Mouse (Mus musculus) liver, embryonic 12.5 days (tissue): ENCODE measurements at regions not wholly inside any gene's neighbourhood (a gene's known extent, or its start where the extent isn't known, plus 50 kb on each side); places are given as distances from the start of the nearest gene placed in this dataset.

ENCODE experiments used
- ATAC-seq: fragments of 200-750 bp; cut with Nextera tagmentation; 2 replicates; pipeline ENCODE4 v1.8.0; 2017; ENCODE audit warnings: moderate number of reproducible peaks, mild to moderate bottlenecking, moderate library complexity
- H3K27ac ChIP-seq: fragments of 300-500 bp; sonication (generic); 2 replicates; pipeline ENCODE4 v1.5.1; 2016; ENCODE audit warnings: mild to moderate bottlenecking
- H3K27me3 ChIP-seq: fragments of 300-500 bp; sonication (generic); replicated peaks from 2 replicates; pipeline ENCODE4 v1.6.1; 2016; ENCODE audit warnings: mild to moderate bottlenecking, moderate library complexity
- H3K36me3 ChIP-seq: fragments of 300-500 bp; sonication (generic); 2 replicates; pipeline ENCODE4 v1.6.1; 2016; ENCODE audit warnings: mild to moderate bottlenecking, moderate library complexity
- H3K4me1 ChIP-seq: fragments of 300-500 bp; sonication (generic); 2 replicates; pipeline ENCODE4 v1.6.1; 2016
- H3K4me2 ChIP-seq: fragments of 300-500 bp; sonication (generic); 2 replicates; pipeline ENCODE4 v1.6.1; 2016; ENCODE audit warnings: mild to moderate bottlenecking, moderate library complexity
- H3K4me3 ChIP-seq: fragments of 300-500 bp; sonication (generic); 2 replicates; pipeline ENCODE4 v1.5.1; 2016; ENCODE audit warnings: mild to moderate bottlenecking, moderate library complexity
- H3K9ac ChIP-seq: fragments of 300-500 bp; sonication (generic); 2 replicates; pipeline ENCODE4 v1.6.1; 2016; ENCODE audit warnings: mild to moderate bottlenecking, moderate library complexity
- H3K9me3 ChIP-seq: fragments of 300-500 bp; sonication (generic); replicated peaks from 2 replicates; pipeline ENCODE4 v1.6.1; 2016; ENCODE audit warnings: mild to moderate bottlenecking, moderate library complexity
- WGBS: fragments of 180-500 bp; shearing (Covaris S2); methylation state at CpG from one replicate; pipeline ENCODE4 v1.1.7; 2016; ENCODE audit not compliant: insufficient replicate concordance; 5-methylcytosine and 5-hydroxymethylcytosine counted together

DNA sequence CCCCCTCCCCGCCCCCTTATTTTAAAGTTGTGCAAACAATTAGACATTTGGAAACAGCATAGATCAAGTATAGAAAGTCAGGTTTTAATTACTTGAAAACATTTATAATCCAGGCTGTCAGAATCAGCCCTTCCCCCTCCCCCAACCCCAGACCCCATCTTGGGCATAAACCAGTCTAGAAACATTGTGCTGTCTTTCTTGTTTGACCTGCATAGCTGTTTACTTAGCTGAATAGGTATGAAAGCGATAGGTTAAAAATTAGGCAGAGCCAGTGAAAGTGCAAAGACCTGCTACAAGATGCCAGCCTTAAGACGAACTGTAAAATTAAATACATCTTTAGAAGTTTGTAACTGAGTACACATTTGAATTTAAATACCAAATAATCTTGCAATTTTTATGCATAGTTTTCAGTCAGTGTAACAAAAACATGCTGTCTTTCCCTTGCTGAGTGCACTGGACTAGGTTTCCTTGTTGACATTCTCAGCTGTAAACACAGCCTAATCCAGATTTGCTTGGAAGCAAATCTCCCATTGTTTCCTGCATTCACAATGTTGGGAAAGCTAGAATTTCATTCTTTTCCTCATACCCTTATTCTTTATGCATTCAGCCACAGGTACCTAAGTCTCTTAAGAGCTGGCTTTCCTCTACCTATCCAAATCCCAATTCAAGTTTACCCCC, 234.2 kb upstream of the Tbx18 start:
- Histone ChIP-seq H3K27me3 (no peaks in the 10 kb centered on the region), H3K4me2 (no peak overlapping the region), H3K4me1 (no peaks in the 10 kb centered on the region), H3K4me3 (no peak overlapping the region), H3K27ac (no peak overlapping the region), H3K36me3 (no peaks in the 10 kb centered on the region), H3K9ac (no peak overlapping the region), H3K9me3 (no peaks in the 10 kb centered on the region; the same call in 1 of the 2 replicates)
- no peak for ATAC-seq
- 48% methylated on average over 3 of the region's 3 CpGs for WGBS

DNA sequence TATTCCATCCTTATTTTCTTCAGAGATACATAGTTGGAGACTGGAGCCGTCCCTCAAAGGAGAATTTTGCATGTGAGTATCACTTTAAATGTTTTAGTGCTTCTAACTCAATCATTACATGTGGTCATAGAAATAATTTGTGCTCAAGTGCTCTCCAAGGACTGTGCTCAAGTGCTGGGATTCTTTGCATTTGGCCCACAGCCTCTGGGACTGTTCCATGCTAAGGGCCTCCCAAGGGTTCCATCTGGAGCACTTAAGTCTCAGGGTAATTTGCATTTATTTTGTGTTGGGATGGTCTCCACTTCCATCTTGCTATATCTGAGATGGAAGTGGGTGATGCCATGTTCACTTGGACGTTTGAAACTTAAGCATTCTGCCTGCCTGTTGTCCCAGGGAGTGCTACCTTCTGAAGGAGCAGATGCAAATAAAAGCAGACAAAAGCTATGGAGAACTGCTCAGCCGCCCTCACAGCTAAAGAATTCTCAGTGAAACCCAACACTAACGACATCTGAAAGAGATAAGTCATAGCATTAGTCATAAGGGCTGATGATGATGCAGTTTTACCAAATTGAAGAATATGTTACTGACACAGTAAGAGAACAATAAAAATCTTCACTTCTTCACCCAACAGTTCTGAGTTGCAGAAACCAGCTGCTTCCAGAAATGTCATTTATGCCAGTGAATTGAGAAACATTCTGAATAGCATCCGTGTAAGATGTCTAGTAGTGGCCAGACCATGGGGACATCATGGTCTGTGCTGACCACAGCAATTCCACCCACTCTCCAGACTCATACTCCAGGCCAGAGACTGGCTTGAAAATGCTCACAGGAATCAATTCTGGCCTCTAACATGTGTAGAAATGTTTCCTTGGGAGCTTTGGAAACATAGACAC, 237.4 kb upstream of the Tbx18 start:
- Histone ChIP-seq H3K36me3 (no peaks in the 10 kb centered on the region), H3K4me2 (no peak overlapping the region), H3K4me1 (no peaks in the 10 kb centered on the region), H3K27ac (no peak overlapping the region), H3K27me3 (no peaks in the 10 kb centered on the region), H3K4me3 (no peak overlapping the region), H3K9ac (no peak overlapping the region), H3K9me3 (no peaks in the 10 kb centered on the region)
- ATAC-seq, result no peak
- WGBS, result 32% methylated on average over 5 of the region's 5 CpGs

GRCm38 (mm10) chr9:87970586-87970985, 239.5 kb upstream of the Tbx18 start:
- H3K9me3 ChIP-seq, result no peaks in the 10 kb centered on the region
- no peaks in the 10 kb centered on the region for H3K4me1 ChIP-seq
- H3K27me3 ChIP-seq, result no peaks in the 10 kb centered on the region
- no peaks in the 10 kb centered on the region for H3K36me3 ChIP-seq
- H3K4me3 ChIP-seq, result no peak overlapping the region
- no peak for ATAC-seq
- no peak overlapping the region for H3K27ac ChIP-seq
- no peak overlapping the region for H3K4me2 ChIP-seq
- H3K9ac ChIP-seq, result no peak overlapping the region

DNA sequence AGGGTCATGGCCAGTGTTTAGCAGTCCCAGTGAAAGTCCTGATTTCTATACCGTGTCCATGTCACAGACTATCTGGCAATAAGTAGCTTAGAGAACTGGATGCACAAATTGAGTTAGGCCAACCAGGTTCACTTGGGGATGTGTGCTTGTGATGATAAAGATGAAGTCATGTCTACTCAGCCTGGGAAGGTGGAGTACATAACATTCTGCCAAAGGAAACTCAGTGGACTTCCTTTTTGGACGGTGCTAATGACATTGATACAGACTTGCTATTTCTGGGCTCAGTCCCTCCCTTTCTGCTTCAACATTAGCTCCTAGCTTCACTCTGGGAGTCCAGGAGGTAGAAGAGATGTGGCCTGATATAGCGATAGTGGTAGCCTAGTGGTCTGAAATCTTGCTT, 240.7 kb upstream of the Tbx18 start:
- Histone ChIP-seq H3K9ac (no peak overlapping the region), H3K36me3 (no peaks in the 10 kb centered on the region), H3K4me3 (no peak overlapping the region), H3K4me1 (no peaks in the 10 kb centered on the region), H3K9me3 (no peaks in the 10 kb centered on the region), H3K27me3 (no peaks in the 10 kb centered on the region), H3K27ac (no peak overlapping the region), H3K4me2 (no peak overlapping the region)
- no peak for ATAC-seq
- WGBS, result 63% methylated on average over 3 of the region's 3 CpGs

DNA sequence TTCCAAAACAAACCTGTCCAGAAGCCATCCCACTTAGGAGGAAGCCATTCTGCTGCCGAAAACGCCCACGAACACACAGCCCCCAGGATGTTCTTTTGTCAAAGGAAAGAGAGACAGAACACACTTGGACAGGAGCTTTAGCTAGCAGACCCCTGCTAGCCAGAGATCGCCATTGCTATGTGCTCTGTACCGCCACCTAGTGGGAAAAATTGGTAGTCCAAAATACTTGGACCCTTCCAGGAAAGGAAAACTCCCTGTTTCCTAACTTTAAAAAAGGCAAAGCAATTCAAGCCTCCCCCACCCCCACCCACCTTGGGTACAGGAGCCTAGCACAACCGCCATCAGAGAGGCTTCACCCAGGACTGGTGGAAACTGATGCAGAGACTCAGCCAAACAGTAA, 242.5 kb upstream of the Tbx18 start:
- no peak for ATAC-seq

DNA sequence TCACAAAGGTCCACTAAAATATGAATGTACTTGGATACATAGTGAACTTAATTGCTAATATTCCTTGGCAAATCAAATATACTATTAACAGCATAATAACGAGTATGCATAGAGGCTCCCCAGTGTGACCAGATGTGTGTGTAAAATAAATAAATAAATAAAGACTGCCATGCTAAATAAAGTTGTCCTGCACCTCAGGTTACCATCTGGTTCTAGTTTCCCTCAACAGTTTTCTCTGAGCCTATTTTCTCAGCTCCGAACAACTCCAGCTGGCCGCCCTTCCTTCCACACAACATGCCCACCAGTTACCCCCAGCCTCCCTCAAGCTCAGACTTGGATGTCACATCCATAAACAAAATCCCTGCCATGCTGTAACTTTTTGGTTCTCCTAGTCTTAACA, 253.8 kb upstream of the Tbx18 start:
- no peak overlapping the region for H3K4me3 ChIP-seq
- H3K4me2 ChIP-seq, result no peak overlapping the region
- H3K9ac ChIP-seq, result no peak overlapping the region
- 75% methylated on average over 3 of the region's 3 CpGs for WGBS
- no peaks in the 10 kb centered on the region for H3K27me3 ChIP-seq
- H3K27ac ChIP-seq, result no peak overlapping the region
- no peaks in the 10 kb centered on the region for H3K4me1 ChIP-seq
- H3K36me3 ChIP-seq, result no peaks in the 10 kb centered on the region
- no peaks in the 10 kb centered on the region for H3K9me3 ChIP-seq
- no peak for ATAC-seq

More for the DNA sequence above, 242.5 kb upstream of the Tbx18 start:
- Histone ChIP-seq H3K4me2 (no peak overlapping the region), H3K27ac (no peak overlapping the region), H3K36me3 (no peaks in the 10 kb centered on the region), H3K4me3 (no peak overlapping the region), H3K4me1 (no peaks in the 10 kb centered on the region), H3K9me3 (no peaks in the 10 kb centered on the region), H3K27me3 (no peaks in the 10 kb centered on the region), H3K9ac (no peak overlapping the region)
- WGBS, result 33% methylated on average over 6 of the region's 6 CpGs

GRCm38 (mm10) chr9:87985439-87985838, 254.4 kb upstream of the Tbx18 start:
- no peak for ATAC-seq
- WGBS, result 64% methylated on average over 4 of the region's 4 CpGs
- H3K36me3 ChIP-seq, result no peaks in the 10 kb centered on the region
- no peak overlapping the region for H3K9ac ChIP-seq
- H3K4me2 ChIP-seq, result no peak overlapping the region
- H3K4me3 ChIP-seq, result no peak overlapping the region
- H3K4me1 ChIP-seq, result no peaks in the 10 kb centered on the region
- H3K27me3 ChIP-seq, result no peaks in the 10 kb centered on the region
- H3K27ac ChIP-seq, result no peak overlapping the region
- no peaks in the 10 kb centered on the region for H3K9me3 ChIP-seq

DNA sequence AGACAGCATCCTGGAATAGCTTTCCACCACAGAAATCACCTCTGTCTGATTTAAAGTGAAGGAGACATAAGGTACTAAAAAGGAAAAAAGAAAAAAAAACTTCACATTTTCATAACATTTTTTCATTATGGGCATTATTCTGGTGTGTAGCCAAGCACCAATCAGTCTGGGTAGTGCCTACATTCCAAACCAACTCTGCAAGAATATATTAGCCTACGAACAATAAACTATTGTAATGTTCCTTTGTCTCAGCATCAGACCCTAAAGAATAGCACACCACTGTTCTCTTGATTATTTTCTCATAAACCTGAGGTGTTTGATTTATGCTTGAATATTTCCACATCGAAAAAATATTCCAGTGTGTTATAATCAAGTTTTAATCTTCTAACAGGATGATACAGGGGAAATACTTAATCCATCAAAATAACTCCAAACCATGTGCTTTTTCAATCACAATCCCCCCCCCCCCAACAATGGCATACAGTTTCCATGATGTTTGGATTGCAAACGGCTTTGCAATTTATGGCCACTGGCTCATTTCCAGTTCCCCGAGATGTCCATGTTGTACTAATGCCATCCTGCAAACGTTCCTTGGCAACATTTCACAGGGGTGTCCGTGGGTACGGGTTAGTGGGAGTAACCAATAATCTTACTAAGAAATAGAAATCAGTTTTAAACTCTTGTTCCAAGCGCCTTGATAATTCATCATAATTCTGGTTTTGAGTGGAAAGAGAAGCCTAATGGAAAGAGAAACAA, 275.1 kb upstream of the Tbx18 start:
- H3K36me3 ChIP-seq, result no peaks in the 10 kb centered on the region
- ATAC-seq, result no peak
- no peaks in the 10 kb centered on the region for H3K4me1 ChIP-seq
- no peak overlapping the region for H3K27ac ChIP-seq
- no peak overlapping the region for H3K4me2 ChIP-seq
- no peak overlapping the region for H3K4me3 ChIP-seq
- no peaks in the 10 kb centered on the region for H3K27me3 ChIP-seq
- 59% methylated on average over 8 of the region's 8 CpGs for WGBS
- H3K9ac ChIP-seq, result no peak overlapping the region
- no peaks in the 10 kb centered on the region for H3K9me3 ChIP-seq

DNA sequence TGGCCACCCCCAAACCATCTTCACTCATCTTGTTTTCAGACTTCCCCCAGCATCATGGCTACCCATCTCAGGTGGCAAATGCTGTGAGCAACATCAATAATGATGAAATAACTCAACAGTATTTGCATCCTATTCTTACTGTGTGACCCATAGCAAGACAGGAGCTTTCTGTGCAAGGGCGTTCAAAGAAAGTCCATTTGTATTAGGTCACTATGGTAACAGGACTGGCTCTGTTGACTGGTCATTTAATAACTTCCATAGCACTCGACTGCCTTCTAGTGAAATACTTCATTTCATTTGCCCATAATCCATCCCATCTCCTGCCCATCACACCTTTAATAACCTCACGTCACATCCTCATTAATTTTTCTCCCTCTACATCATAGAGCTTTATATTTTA, 292.7 kb upstream of the Tbx18 start:
- H3K27ac ChIP-seq, result no peak overlapping the region
- no peak overlapping the region for H3K4me2 ChIP-seq
- WGBS, result 65% methylated on average over 3 of the region's 3 CpGs
- no peak overlapping the region for H3K4me3 ChIP-seq
- H3K9me3 ChIP-seq, result no peaks in the 10 kb centered on the region
- no peaks in the 10 kb centered on the region for H3K4me1 ChIP-seq
- H3K9ac ChIP-seq, result no peak overlapping the region
- H3K36me3 ChIP-seq, result no peaks in the 10 kb centered on the region
- H3K27me3 ChIP-seq, result no peaks in the 10 kb centered on the region
- no peak for ATAC-seq

DNA sequence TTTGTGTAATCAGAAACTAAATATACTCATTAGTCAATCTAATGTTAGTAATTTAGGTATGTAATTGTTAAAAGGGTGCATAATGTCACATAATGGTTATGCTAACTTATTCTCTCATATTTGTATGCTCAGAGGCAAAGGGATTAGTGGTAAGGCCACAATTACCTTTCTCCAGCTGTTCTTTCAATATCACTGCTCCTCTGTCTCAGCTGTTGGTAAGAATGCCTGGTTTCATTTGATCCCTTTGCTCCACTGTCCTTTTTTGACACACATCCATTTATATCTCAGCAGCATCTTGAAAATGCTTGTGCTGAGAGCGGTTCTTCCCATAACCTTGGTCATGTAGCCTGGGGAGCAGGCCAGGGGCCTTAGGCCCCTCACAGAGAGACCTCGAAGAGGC, 294.9 kb upstream of the Tbx18 start:
- 42% methylated on average over 2 of the region's 2 CpGs for WGBS
- ATAC-seq, result no peak

GRCm38 (mm10) chr9:88030509-88031148, 296.4 kb upstream of the Nt5e start:
- Histone ChIP-seq H3K27me3 (no peaks in the 10 kb centered on the region), H3K27ac (no peak overlapping the region), H3K9me3 (no peaks in the 10 kb centered on the region), H3K9ac (no peak overlapping the region), H3K4me2 (no peak overlapping the region), H3K4me3 (no peak overlapping the region), H3K4me1 (no peaks in the 10 kb centered on the region), H3K36me3 (no peaks in the 10 kb centered on the region)
- no peak for ATAC-seq
- 69% methylated on average over 6 of the region's 6 CpGs for WGBS

More for the DNA sequence above, 294.9 kb upstream of the Tbx18 start:
- Histone ChIP-seq H3K4me2 (no peak overlapping the region), H3K4me1 (no peaks in the 10 kb centered on the region), H3K4me3 (no peak overlapping the region), H3K27ac (no peak overlapping the region), H3K9ac (no peak overlapping the region), H3K9me3 (no peaks in the 10 kb centered on the region), H3K27me3 (no peaks in the 10 kb centered on the region), H3K36me3 (no peaks in the 10 kb centered on the region)

- H3K9ac ChIP-seq, result no peak overlapping the region
- no peak overlapping the region for H3K27ac ChIP-seq
- WGBS, result 72% methylated on average over 7 of the region's 7 CpGs
- H3K36me3 ChIP-seq, result no peaks in the 10 kb centered on the region
- no peaks in the 10 kb centered on the region for H3K27me3 ChIP-seq
- H3K9me3 ChIP-seq, result no peaks in the 10 kb centered on the region
- ATAC-seq, result no peak
- no peak overlapping the region for H3K4me3 ChIP-seq
- H3K4me1 ChIP-seq, result no peaks in the 10 kb centered on the region
- H3K4me2 ChIP-seq, result no peak overlapping the region
Observed at GRCm38 (mm10) chr9:88037560-88037959, 289.4 kb upstream of the Nt5e start.
